Mouse (Mus musculus) ES-E14 (cell line): Measurements from ENCODE around the gene Spin1. TPM values are rescaled to one million over a fixed set of nuclear protein-coding genes. Genes with fewer than 3 reads are reported as not detected.

Experiments used
- DNase-seq: peaks from one replicate; pipeline ENCODE4 v3.0.0-alpha.2; 2013; ENCODE audit warnings: low read depth, low spot score
- H3K27ac ChIP-seq: 2 replicates; pipeline ENCODE4 v1.5.1; 2012; ENCODE audit warnings: low read depth, mild to moderate bottlenecking, low read length, moderate library complexity, mixed read lengths; ENCODE audit not compliant: poor library complexity, insufficient read depth, severe bottlenecking
- H3K36me3 ChIP-seq: 2 replicates; pipeline ENCODE4 v1.6.1; 2012; ENCODE audit warnings: mild to moderate bottlenecking, low read length, moderate library complexity, mixed read lengths; ENCODE audit not compliant: control insufficient read depth, poor library complexity, insufficient read depth, severe bottlenecking
- H3K4me1 ChIP-seq, 2 experiments: fragments of 150-350 bp in 1 of 2; sonication (generic) in 1 of 2; 2 replicates each; pipeline ENCODE4 v1.6.1; 2012; ENCODE audit warnings: low read length in 2 of 2, mild to moderate bottlenecking in 1 of 2, mixed read lengths in 1 of 2; ENCODE audit not compliant: control insufficient read depth in 2 of 2, insufficient read depth in 2 of 2, poor library complexity in 1 of 2
- H3K4me3 ChIP-seq, 2 experiments: fragments of 150-350 bp in 1 of 2; sonication (generic) in 1 of 2; 2 replicates each; pipeline ENCODE4 v1.5.1; 2012; ENCODE audit warnings: low read length in 2 of 2, low read depth in 1 of 2, mild to moderate bottlenecking in 1 of 2, mixed read lengths in 1 of 2; ENCODE audit not compliant: insufficient read depth in 1 of 2, poor library complexity in 1 of 2, severe bottlenecking in 1 of 2
- H3K9ac ChIP-seq: 2 replicates; pipeline ENCODE4 v1.6.1; 2012; ENCODE audit warnings: low read depth, mild to moderate bottlenecking, low read length, mixed read lengths; ENCODE audit not compliant: poor library complexity, insufficient read depth, severe bottlenecking
- H3K9me3 ChIP-seq: fragments of 150-350 bp; sonication (generic); 2 replicates; pipeline ENCODE4 v1.6.1; 2012; ENCODE audit warnings: low read depth, mild to moderate bottlenecking, low read length; ENCODE audit not compliant: control insufficient read depth, insufficient read depth
- CHD2 ChIP-seq: IDR thresholded peaks from 2 replicates; pipeline ENCODE4 v1.6.1; 2014; ENCODE audit warnings: mild to moderate bottlenecking, low read depth, low read length, inconsistent platforms
- HCFC1 ChIP-seq: IDR thresholded peaks from 2 replicates; pipeline ENCODE4 v1.6.1; 2012; ENCODE audit warnings: low read length, inconsistent platforms, borderline replicate concordance; ENCODE audit not compliant: insufficient read depth
- MAFK ChIP-seq: IDR thresholded peaks from 2 replicates; pipeline ENCODE4 v1.6.1; 2014; ENCODE audit warnings: mild to moderate bottlenecking, low read depth, low read length, inconsistent platforms; ENCODE audit not compliant: insufficient read depth
- ZC3H11A ChIP-seq: IDR thresholded peaks from 2 replicates; pipeline ENCODE4 v1.6.1; 2012; ENCODE audit warnings: low read depth, mild to moderate bottlenecking, inconsistent platforms, low read length, borderline replicate concordance
- ZNF384 ChIP-seq: IDR thresholded peaks from 2 replicates; pipeline ENCODE4 v1.6.1; 2012; ENCODE audit warnings: low read depth, low read length, inconsistent platforms
- in situ Hi-C, 2 experiments: fragments of 600-800 bp; cut with MboI; formaldehyde crosslinking; loops; one replicate each; pipeline ENCODE4 v1.15.1; 2025; ENCODE audit warnings: low sequenced_read_pairs in 2 of 2, inconsistent platforms in 1 of 2; ENCODE audit not compliant: unreplicated experiment in 2 of 2
- total RNA-seq: library from RNA; depleted of rRNA; stranded (reverse); fragments of 300-350 nt; gene quantifications from 2 replicates; pipeline ENCODE4 v1.2.3, GENCODE M21; 2012

The Spin1 gene
- total RNA-seq, 1 experiment, result 36.4 TPM

DNA sequence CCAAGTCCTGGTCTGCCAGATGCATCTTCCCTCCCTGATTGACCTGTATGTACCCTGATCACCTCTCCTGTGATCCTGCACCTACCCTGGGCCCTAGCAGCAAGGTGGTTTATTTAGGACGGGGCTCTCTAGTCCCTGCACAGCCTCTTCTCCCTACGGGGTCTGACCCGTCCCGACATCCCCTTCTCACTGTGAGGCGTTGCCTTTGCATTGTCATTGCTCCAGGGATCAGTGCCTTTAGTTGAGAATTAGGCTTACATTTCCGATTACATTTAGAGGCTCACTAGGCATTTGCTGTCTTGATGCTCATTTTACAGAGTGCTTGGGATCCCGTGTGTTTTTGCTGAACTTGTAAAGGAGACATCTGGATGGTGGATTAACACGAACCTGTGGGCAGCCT lies 22.1 kb downstream of the Spin1 start:
- in situ Hi-C loops, result no loop called here
- peaks cover 2% of the 10 kb centered on the region; the same call in 1 of the 2 replicates for H3K36me3 ChIP-seq
- TF ChIP-seq ZNF384 (no peak), MAFK (no peak), CHD2 (no peak), HCFC1 (no peak)
- H3K9me3 ChIP-seq, result no peaks in the 10 kb centered on the region
- peak overlapping the region in 1 of 2 experiments; percentile 20; a peak in 1 of 4 replicates for H3K4me3 ChIP-seq
- peaks cover 42 to 47% of the 10 kb centered on the region in 2 experiments for H3K4me1 ChIP-seq
- H3K9ac ChIP-seq, result peak overlapping the region; percentile 27; the same call in 1 of the 2 replicates
- peak overlapping the region; percentile 54; the same call in 1 of the 2 replicates for H3K27ac ChIP-seq
- no peak for DNase-seq

DNA sequence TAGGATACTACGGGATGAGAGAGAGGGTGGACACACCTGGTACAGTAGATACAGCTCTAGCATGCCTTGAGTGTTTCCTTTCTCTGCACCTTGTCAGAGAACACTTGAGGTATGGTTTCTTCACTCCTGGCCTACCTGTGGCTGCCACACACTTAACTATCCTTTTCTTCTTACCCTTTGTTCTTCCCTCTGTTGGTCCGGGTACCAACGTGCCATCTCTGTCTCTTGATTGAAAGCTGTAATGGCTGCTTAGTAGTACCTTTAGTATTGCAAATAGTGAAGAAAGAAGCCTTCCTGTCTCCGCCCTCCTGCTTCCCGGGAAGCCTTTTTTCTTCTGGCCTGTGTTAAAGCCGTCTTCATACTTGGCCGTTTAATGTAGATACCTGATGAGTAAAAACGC lies 24.7 kb downstream of the Spin1 start:
- DNase-seq, result peak; percentile 68
- Histone ChIP-seq H3K4me1 (peaks cover 37 to 43% of the 10 kb centered on the region in 2 experiments), H3K36me3 (peaks cover 7% of the 10 kb centered on the region; the same call in 1 of the 2 replicates), H3K9ac (peak overlapping the region; percentile 4; the same call in 1 of the 2 replicates), H3K9me3 (no peaks in the 10 kb centered on the region), H3K4me3 (peak overlapping the region in 1 of 2 experiments; percentile 39; a peak in 3 of 4 replicates), H3K27ac (peak overlapping the region; percentile 85)
- TF ChIP-seq MAFK, result no peak
- no peak for TF ChIP-seq HCFC1
- no peak for TF ChIP-seq ZNF384
- TF ChIP-seq ZC3H11A, result no peak
- no peak for TF ChIP-seq CHD2
- in situ Hi-C loops, result no loop called here

- in situ Hi-C loops, result no loop called here
- DNase-seq, result no peak
- Histone ChIP-seq H3K9me3 (no peaks in the 10 kb centered on the region), H3K27ac (no peak overlapping the region), H3K36me3 (peaks cover 14% of the 10 kb centered on the region; the same call in 1 of the 2 replicates), H3K4me3 (no peak overlapping the region), H3K9ac (no peak overlapping the region), H3K4me1 (peaks cover 27 to 32% of the 10 kb centered on the region in 2 experiments)
- TF ChIP-seq ZNF384, result no peak
- no peak for TF ChIP-seq HCFC1
- TF ChIP-seq ZC3H11A, result no peak
- TF ChIP-seq CHD2, result no peak
- no peak for TF ChIP-seq MAFK
These were observed 27.2 kb downstream of the Spin1 start for GRCm38 (mm10) chr13:51127906-51128305.

DNA sequence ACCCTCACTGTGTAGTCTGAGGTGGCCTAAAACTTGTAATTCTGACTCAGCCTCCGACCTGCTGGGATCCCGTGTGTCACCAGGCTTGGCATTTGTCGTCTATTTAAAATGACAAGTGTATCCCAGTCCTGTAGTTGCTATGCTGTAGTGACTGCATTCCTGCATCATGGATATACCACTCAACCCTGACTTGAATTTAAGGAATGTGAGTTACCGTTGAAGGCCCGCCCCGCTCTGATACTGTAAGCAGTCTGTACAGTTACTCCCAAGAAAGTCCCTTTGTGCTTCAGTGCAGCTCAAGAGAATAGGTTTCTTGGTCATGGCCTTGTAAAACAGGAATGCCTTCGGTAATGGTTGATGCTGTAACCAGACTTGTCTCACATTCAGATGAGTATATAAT lies 27.7 kb downstream of the Spin1 start:
- in situ Hi-C loops, result no loop called here
- no peak overlapping the region for H3K9ac ChIP-seq
- no peak for DNase-seq
- peaks cover 25 to 32% of the 10 kb centered on the region in 2 experiments for H3K4me1 ChIP-seq
- peaks cover 14% of the 10 kb centered on the region; the same call in 1 of the 2 replicates for H3K36me3 ChIP-seq
- TF ChIP-seq CHD2 (no peak), ZNF384 (no peak), ZC3H11A (no peak), HCFC1 (no peak), MAFK (no peak)
- H3K27ac ChIP-seq, result no peak overlapping the region
- H3K4me3 ChIP-seq, result no peak overlapping the region
- H3K9me3 ChIP-seq, result no peaks in the 10 kb centered on the region

GRCm38 (mm10) chr13:51131179-51131578 lies 30.5 kb downstream of the Spin1 start:
- DNase-seq, result no peak
- in situ Hi-C loops, result no loop called here
- peaks cover 17% of the 10 kb centered on the region for H3K36me3 ChIP-seq
- no peak for TF ChIP-seq CHD2
- no peak for TF ChIP-seq MAFK
- TF ChIP-seq HCFC1, result no peak
- no peak for TF ChIP-seq ZC3H11A
- TF ChIP-seq ZNF384, result no peak
- H3K4me1 ChIP-seq, result peaks cover 20 to 27% of the 10 kb centered on the region in 2 experiments
- H3K4me3 ChIP-seq, result no peak overlapping the region
- H3K9ac ChIP-seq, result no peak overlapping the region
- H3K27ac ChIP-seq, result no peak overlapping the region
- no peaks in the 10 kb centered on the region for H3K9me3 ChIP-seq
